Mouse (Mus musculus): ENCODE measurements at regions not wholly inside any gene's neighbourhood (a gene's known extent, or its start where the extent isn't known, plus 50 kb on each side); places are given as distances from the start of the nearest gene placed in this dataset.

DNA sequence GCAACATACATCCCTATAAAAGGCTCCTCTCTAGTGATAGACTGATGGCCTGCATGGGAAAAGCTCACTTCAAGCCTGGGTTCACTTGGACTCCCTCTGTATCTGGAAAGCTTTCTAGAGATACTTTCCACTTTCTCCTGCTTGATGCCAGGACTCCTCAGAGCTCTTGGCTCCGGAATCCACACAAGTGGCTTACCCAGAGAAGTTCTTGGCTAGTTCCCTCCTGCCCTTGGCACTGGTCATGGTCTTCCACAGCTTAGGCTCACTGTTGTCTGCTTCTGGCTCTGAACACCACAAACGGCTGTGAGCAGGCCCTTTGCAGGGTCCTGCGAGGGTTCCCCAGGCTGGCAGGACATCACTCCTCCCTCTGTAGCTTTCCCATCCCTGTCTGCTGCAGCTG is 54.1 kb upstream of the Adgra1 start:
- H3K9me3 ChIP-seq (ENCODE audit: control insufficient read depth, low read length): no peaks in the 10 kb centered on the region

DNA sequence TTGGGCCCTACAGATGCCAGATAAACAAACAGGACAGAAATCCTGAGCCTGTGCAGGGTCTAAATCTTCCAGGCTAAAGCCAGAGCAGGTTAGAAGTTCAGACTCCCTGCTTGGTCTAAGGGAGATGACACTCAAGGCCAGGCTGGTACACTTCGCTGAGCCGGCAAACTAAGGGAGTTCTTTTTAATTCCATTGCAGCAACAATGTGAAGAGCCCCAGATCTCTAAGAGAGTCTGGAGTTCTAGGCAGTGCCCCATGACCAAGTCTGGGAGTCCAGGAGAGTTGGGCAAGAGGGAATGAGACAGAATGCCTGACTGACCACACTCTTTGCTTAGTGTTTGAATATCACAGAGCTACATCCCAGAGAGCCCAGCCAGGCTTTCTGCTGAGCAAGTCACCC is 52.5 kb upstream of the Adgra1 start:
- no peak overlapping the region for H3K9ac ChIP-seq (ENCODE audit: low read depth, low read length)
- no peak overlapping the region for H3K4me2 ChIP-seq (replicated peaks; ENCODE audit: low read depth, low read length)
- WGBS: 94% methylated on average over 2 of the region's 2 CpGs
- H3K36me3 ChIP-seq (ENCODE audit: control insufficient read depth, insufficient read depth, low read length): no peaks in the 10 kb centered on the region
- H3K4me1 ChIP-seq (replicated peaks; ENCODE audit: control insufficient read depth, insufficient read depth, low read length): no peaks in the 10 kb centered on the region
- no peaks in the 10 kb centered on the region for H3K27me3 ChIP-seq (ENCODE audit: control insufficient read depth, insufficient read depth, low read length)
- no peaks in the 10 kb centered on the region for H3K9me3 ChIP-seq (ENCODE audit: control insufficient read depth, low read length)
- no peak for ATAC-seq (ENCODE audit: low FRiP score)
- no peak overlapping the region for H3K27ac ChIP-seq (ENCODE audit: low read depth, low read length)
- DNase-seq (ENCODE audit: low spot score): no peak
- no peak overlapping the region for H3K4me3 ChIP-seq (ENCODE audit: low read depth, low read length)

More for the DNA sequence above, 54.1 kb upstream of the Adgra1 start:
- H3K4me3 ChIP-seq (ENCODE audit: low read depth, low read length): no peak overlapping the region
- H3K36me3 ChIP-seq (ENCODE audit: control insufficient read depth, insufficient read depth, low read length): no peaks in the 10 kb centered on the region
- H3K9ac ChIP-seq (ENCODE audit: low read depth, low read length): no peak overlapping the region
- DNase-seq (ENCODE audit: low spot score) (no peak), ATAC-seq (ENCODE audit: low FRiP score) (no peak)
- no peak overlapping the region for H3K27ac ChIP-seq (ENCODE audit: low read depth, low read length)
- no peaks in the 10 kb centered on the region for H3K4me1 ChIP-seq (replicated peaks; ENCODE audit: control insufficient read depth, insufficient read depth, low read length)
- WGBS: 86% methylated on average over 3 of the region's 3 CpGs
- H3K27me3 ChIP-seq (ENCODE audit: control insufficient read depth, insufficient read depth, low read length): no peaks in the 10 kb centered on the region
- H3K4me2 ChIP-seq (replicated peaks; ENCODE audit: low read depth, low read length): no peak overlapping the region
